Mouse (Mus musculus) spleen, embryonic (tissue): Measurements from ENCODE around the gene Olfr1427.
"Not testable (repeated sequence)": the region's sequence is repeated elsewhere in the genome, so short reads cannot be mapped to it uniquely, and the experiment has no call there.

ENCODE experiments used
- CTCF ChIA-PET: fragments of 350-600 bp; sonication (Branson Sonifier 250); formaldehyde crosslinking; loops from one replicate; lab custom pipeline; 2022; lab: Charles Lee

The Olfr1427 gene

GRCm38 (mm10) chr19:12103234-12103633 lies at the start of gene Olfr1427:
TSS of gene Olfr1427 (minus strand) at chr19:12103334.
- CTCF ChIA-PET: no interaction called here

GRCm38 (mm10) chr19:12145452-12145851 lies 42.3 kb upstream of the Olfr1427 start:
- CTCF ChIA-PET: no interaction called here

GRCm38 (mm10) chr19:12143356-12143755 lies 40.2 kb upstream of the Olfr1427 start:
- CTCF ChIA-PET: no interaction called here

- CTCF ChIA-PET: no interaction called here
These were observed 31.2 kb upstream of the Olfr1427 start for GRCm38 (mm10) chr19:12134289-12134688.

- CTCF ChIA-PET: no interaction called here
These were observed 20.0 kb upstream of the Olfr1427 start, which contains the start of gene Olfr76 for GRCm38 (mm10) chr19:12123103-12123502. TSS of gene Olfr76 (minus strand) at chr19:12123203.

- CTCF ChIA-PET: no interaction called here
These were observed 13.3 kb upstream of the Olfr1427 start for GRCm38 (mm10) chr19:12116464-12116863.

GRCm38 (mm10) chr19:12115797-12116196 lies 12.7 kb upstream of the Olfr1427 start, which contains the start of gene Olfr1428:
TSS of gene Olfr1428 (minus strand) at chr19:12115897.
- CTCF ChIA-PET: no interaction called here

- CTCF ChIA-PET: no interaction called here
These were observed 10.7 kb upstream of the Olfr1427 start for GRCm38 (mm10) chr19:12113807-12114206.

GRCm38 (mm10) chr19:12104541-12104940 lies 1.4 kb upstream of the Olfr1427 start:
- CTCF ChIA-PET: no interaction called here

- CTCF ChIA-PET: interaction anchor here (0.7 kb wide), 1 partner anchor 648 kb away, joined by 4 read pairs; no protein-coding TSS in a partner anchor
These were observed 11.2 kb downstream of the Olfr1427 start, which contains the start of gene Olfr1426 for GRCm38 (mm10) chr19:12091913-12092312. TSS of gene Olfr1426 (minus strand) at chr19:12092013.

GRCm38 (mm10) chr19:12077631-12078030 lies 25.5 kb downstream of the Olfr1427 start, which contains the start of gene Olfr1425:
TSS of gene Olfr1425 (minus strand) at chr19:12077731.
- CTCF ChIA-PET: not testable (repeated sequence)

GRCm38 (mm10) chr19:12069546-12069945 lies 33.6 kb downstream of the Olfr1427 start:
- CTCF ChIA-PET: not testable (repeated sequence)

GRCm38 (mm10) chr19:12067806-12068205 lies 35.3 kb downstream of the Olfr1427 start:
- CTCF ChIA-PET: not testable (repeated sequence)

- CTCF ChIA-PET: not testable (repeated sequence)
These were observed 40.6 kb downstream of the Olfr1427 start, which contains the start of gene Olfr1424 for GRCm38 (mm10) chr19:12062582-12062981. TSS of gene Olfr1424 (minus strand) at chr19:12062682.
